Mouse (Mus musculus): ENCODE results near the gene Wipi1.

DNA sequence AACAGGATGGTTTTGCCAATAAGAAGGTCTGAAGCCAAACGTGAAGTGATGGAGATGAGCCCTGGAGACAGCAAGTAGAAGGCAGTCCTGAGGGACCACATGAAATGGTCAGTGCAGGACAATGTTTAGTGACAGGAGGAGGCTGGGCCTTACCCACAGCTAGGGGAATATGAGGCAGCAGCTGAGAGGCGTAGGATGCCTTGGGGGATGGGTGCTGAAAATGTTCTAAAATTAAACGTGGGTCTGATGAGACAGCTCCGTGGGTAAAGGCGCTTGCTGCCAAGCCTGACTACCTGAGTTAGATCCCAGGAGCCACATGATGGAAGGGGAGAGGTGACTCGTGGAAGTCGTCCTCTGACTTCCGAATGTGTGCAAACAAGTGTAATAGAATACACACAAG is 21.8 kb downstream of the Wipi1 start:
- TF ChIP-seq POLR2A (IDR thresholded peaks at IDR 0.05; ENCODE audit: borderline replicate concordance, low read depth, low read length), result no peak
- no peak for TF ChIP-seq CTCF (IDR thresholded peaks at IDR 0.05; ENCODE audit: low read depth, low read length)
